Mouse (Mus musculus) heart, embryonic 12.5 days (tissue): ENCODE data around the gene Slc25a45. TPM values are rescaled to one million over a fixed set of nuclear protein-coding genes. Genes with fewer than 3 reads are reported as not detected.
A peak's percentile ranks its signal among the peaks of the same experiment; 100 is the strongest.

Experiments used
- ATAC-seq: fragments of 200-750 bp; cut with Nextera tagmentation; 2 replicates; pipeline ENCODE4 v1.8.0; 2017; ENCODE audit warnings: moderate TSS enrichment, moderate library complexity; ENCODE audit not compliant: insufficient number of reproducible peaks, low FRiP score
- H3K27ac ChIP-seq: fragments of 300-500 bp; sonication (generic); 2 replicates; pipeline ENCODE4 v1.5.1; 2016; ENCODE audit warnings: mild to moderate bottlenecking, moderate library complexity; ENCODE audit not compliant: poor library complexity, severe bottlenecking
- H3K27me3 ChIP-seq: fragments of 300-500 bp; sonication (generic); replicated peaks from 2 replicates; pipeline ENCODE4 v1.6.1; 2016; ENCODE audit warnings: mild to moderate bottlenecking, moderate library complexity
- H3K36me3 ChIP-seq: fragments of 300-500 bp; sonication (generic); 2 replicates; pipeline ENCODE4 v1.6.1; 2016; ENCODE audit warnings: mild to moderate bottlenecking, moderate library complexity
- H3K4me1 ChIP-seq: fragments of 300-500 bp; sonication (generic); replicated peaks from 2 replicates; pipeline ENCODE4 v1.6.1; 2016; ENCODE audit warnings: mild to moderate bottlenecking
- H3K4me2 ChIP-seq: fragments of 300-500 bp; sonication (generic); 2 replicates; pipeline ENCODE4 v1.6.1; 2016; ENCODE audit warnings: mild to moderate bottlenecking, moderate library complexity
- H3K4me3 ChIP-seq: fragments of 300-500 bp; sonication (generic); 2 replicates; pipeline ENCODE4 v1.5.1; 2016; ENCODE audit warnings: mild to moderate bottlenecking
- H3K9ac ChIP-seq: fragments of 300-500 bp; sonication (generic); 2 replicates; pipeline ENCODE4 v1.6.1; 2016; ENCODE audit warnings: mild to moderate bottlenecking, moderate library complexity
- H3K9me3 ChIP-seq: fragments of 300-500 bp; sonication (generic); replicated peaks from 2 replicates; pipeline ENCODE4 v1.6.1; 2016; ENCODE audit warnings: mild to moderate bottlenecking, moderate library complexity
- WGBS: fragments of 180-500 bp; shearing (Covaris S2); methylation state at CpG from one replicate; pipeline ENCODE4 v1.1.7; 2016; 5-methylcytosine and 5-hydroxymethylcytosine counted together
- polyA plus RNA-seq: library from polyadenylated mRNA; unstranded; fragments of >200 nt; fragmentation: Nextera tagmentation; extraction: Ambion mirVana; gene quantifications from 2 replicates; pipeline ENCODE4 v1.2.1, GENCODE M21; 2016

The Slc25a45 gene
- polyA plus RNA-seq, 1 experiment from 2014 or later: 3.9 TPM

DNA sequence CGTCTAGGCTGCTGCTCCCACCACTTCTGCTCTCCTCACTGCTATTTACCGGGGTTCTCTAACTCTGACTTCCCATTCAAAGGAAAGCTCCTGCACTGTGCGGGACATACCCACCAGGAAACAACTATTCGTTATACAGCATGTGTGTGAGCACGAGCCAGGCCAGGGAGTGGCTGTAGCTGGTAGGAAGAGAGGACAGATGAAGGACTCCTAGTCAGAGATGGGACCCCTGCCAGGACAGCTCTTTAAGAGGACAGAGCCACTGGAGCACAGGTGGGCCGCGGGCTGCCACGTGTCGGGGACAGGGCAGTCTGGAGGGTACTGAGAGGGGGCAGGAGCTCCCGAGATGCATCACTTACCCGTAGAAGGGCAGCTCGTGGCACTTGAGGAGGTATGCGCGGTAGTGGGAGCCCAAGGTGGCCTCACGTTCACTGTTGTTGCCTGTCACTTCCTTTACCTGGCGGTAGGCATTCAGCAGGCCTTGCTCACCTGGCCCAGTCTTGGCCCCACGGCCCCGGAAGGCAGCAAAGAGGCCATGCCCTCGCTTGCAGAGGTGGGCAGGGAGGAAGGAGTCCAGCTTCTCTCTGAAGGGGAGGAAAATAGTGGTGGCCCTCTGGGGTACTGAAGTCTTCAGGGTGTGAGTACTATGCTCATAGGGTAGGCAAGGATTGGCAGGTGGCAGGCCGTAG lies 12.8 kb upstream of the Slc25a45 start:
- ATAC-seq: no peak
- no peak overlapping the region for H3K4me3 ChIP-seq
- WGBS: 86% methylated on average over 20 of the region's 20 CpGs
- H3K27ac ChIP-seq: no peak overlapping the region
- no peaks in the 10 kb centered on the region for H3K27me3 ChIP-seq
- no peak overlapping the region for H3K9ac ChIP-seq
- H3K9me3 ChIP-seq: 0 out of 2 replicates have a peak, but pooled peaks cover 11% of the 10 kb centered on the region
- H3K36me3 ChIP-seq: peaks cover 100% of the 10 kb centered on the region
- H3K4me1 ChIP-seq: peaks cover 8% of the 10 kb centered on the region
- no peak overlapping the region for H3K4me2 ChIP-seq

- H3K4me1 ChIP-seq: peaks cover 39% of the 10 kb centered on the region
- no peak overlapping the region for H3K9ac ChIP-seq
- H3K27me3 ChIP-seq: no peaks in the 10 kb centered on the region
- no peak overlapping the region for H3K27ac ChIP-seq
- no peak overlapping the region for H3K4me2 ChIP-seq
- no peak overlapping the region for H3K4me3 ChIP-seq
- no peaks in the 10 kb centered on the region for H3K9me3 ChIP-seq
- no peak for ATAC-seq
- peaks cover 85% of the 10 kb centered on the region for H3K36me3 ChIP-seq
- 83% methylated on average over 6 of the region's 6 CpGs for WGBS
Observed at GRCm38 (mm10) chr19:5868096-5868495, 9.5 kb upstream of the Slc25a45 start.

DNA sequence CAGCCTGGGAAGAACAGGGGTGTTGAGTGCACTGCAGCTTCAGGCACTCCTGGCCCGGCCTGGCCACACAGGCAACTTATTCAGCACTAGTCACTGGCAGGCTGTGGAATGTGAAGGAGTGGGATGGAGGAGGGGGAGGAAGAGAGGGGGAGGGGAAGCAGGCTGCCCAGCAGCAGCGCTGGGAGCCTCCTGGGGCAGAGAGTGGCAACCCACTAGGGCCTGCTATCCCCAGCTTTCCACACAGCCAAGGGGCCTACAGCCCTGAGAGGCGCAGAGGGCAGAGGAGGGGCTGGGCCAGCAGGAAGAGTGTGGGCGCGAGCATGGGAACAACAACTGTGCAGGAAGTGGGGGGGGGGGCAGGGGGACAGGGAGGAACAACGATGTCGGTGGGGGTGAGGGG lies 6.3 kb upstream of the Slc25a45 start:
- peak overlapping the region; percentile 9 for H3K4me3 ChIP-seq
- peak; percentile 66 for ATAC-seq
- no peaks in the 10 kb centered on the region for H3K27me3 ChIP-seq
- peaks cover 54% of the 10 kb centered on the region for H3K36me3 ChIP-seq
- no peaks in the 10 kb centered on the region for H3K9me3 ChIP-seq
- H3K27ac ChIP-seq: peak overlapping the region; percentile 87
- H3K9ac ChIP-seq: peak overlapping the region; percentile 60
- peak overlapping the region; percentile 56 for H3K4me2 ChIP-seq
- peaks cover 47% of the 10 kb centered on the region for H3K4me1 ChIP-seq
- WGBS: 4% methylated on average over 7 of the region's 7 CpGs

DNA sequence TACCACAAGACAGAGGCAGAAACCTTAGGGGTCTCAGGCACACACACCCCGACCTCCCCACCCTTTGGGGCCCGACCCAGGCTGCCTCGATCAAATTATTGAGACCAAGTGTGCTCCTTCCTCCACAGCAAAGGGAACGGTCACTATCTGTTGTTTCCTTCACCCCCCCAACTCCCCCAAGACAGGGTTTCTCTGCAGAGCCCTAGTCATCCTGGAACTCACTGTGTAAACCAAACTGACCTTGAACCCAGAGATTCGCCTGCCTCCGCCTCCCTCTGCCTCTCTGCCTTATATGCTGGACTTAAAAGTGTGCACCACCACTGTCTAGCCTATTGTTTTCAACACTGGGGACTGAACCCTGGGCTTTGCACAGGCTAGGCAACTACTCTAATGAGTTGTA lies 5.9 kb upstream of the Slc25a45 start:
- H3K27ac ChIP-seq: peak overlapping the region; percentile 87
- 34% methylated on average over 6 of the region's 6 CpGs for WGBS
- no peak for ATAC-seq
- H3K27me3 ChIP-seq: no peaks in the 10 kb centered on the region
- H3K9me3 ChIP-seq: no peaks in the 10 kb centered on the region
- peak overlapping the region; percentile 60 for H3K9ac ChIP-seq
- peaks cover 47% of the 10 kb centered on the region for H3K4me1 ChIP-seq
- H3K4me3 ChIP-seq: 0 out of 2 replicates have a peak overlapping the region, but pooled peaks have one; percentile 9
- peaks cover 49% of the 10 kb centered on the region for H3K36me3 ChIP-seq
- H3K4me2 ChIP-seq: peak overlapping the region; percentile 56

DNA sequence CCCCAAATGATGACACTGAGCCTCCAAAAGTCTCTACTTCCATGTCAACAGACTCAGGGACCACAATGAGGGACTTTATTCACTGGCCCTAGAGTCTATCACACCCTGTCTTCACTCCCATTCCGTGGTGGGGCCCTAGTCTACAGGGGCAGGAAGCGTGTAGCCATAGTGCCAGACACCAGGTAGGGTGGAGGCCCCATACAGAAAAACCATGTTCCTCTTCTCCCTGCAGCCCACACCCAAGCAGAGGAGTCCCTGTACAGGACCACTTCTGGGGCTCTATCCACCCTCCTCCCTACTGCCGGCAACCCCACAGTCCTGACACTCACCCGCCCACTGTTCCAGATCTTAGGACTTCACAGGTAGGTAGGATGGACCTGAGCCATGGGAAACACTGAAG lies 5.1 kb upstream of the Slc25a45 start:
- H3K4me2 ChIP-seq: 0 out of 2 replicates have a peak overlapping the region, but pooled peaks have one; percentile 92
- peak overlapping the region; percentile 28; the same call in 1 of the 2 replicates for H3K9ac ChIP-seq
- no peaks in the 10 kb centered on the region for H3K27me3 ChIP-seq
- ATAC-seq: no peak
- no peak overlapping the region for H3K4me3 ChIP-seq
- H3K36me3 ChIP-seq: peaks cover 41% of the 10 kb centered on the region
- peak overlapping the region; percentile 87 for H3K27ac ChIP-seq
- no peaks in the 10 kb centered on the region for H3K9me3 ChIP-seq
- H3K4me1 ChIP-seq: peaks cover 49% of the 10 kb centered on the region
- 83% methylated on average over 4 of the region's 4 CpGs for WGBS

GRCm38 (mm10) chr19:5872931-5873556 lies 4.6 kb upstream of the Slc25a45 start:
- Histone ChIP-seq H3K9ac (peak overlapping the region; percentile 28; the same call in 1 of the 2 replicates), H3K36me3 (peaks cover 36% of the 10 kb centered on the region), H3K4me3 (no peak overlapping the region), H3K27me3 (no peaks in the 10 kb centered on the region), H3K4me2 (peak overlapping the region; percentile 92; the same call in 1 of the 2 replicates), H3K27ac (peak overlapping the region; percentile 87; the same call in 1 of the 2 replicates), H3K9me3 (no peaks in the 10 kb centered on the region), H3K4me1 (peaks cover 54% of the 10 kb centered on the region)
- ATAC-seq: no peak
- 65% methylated on average over 19 of the region's 19 CpGs for WGBS

GRCm38 (mm10) chr19:5874391-5874968 lies 3.1 kb upstream of the Slc25a45 start:
- peaks cover 61% of the 10 kb centered on the region for H3K4me1 ChIP-seq
- peak overlapping the region; percentile 93 for H3K4me3 ChIP-seq
- H3K27ac ChIP-seq: peak overlapping the region; percentile 65; the same call in 1 of the 2 replicates
- H3K27me3 ChIP-seq: no peaks in the 10 kb centered on the region
- H3K4me2 ChIP-seq: peak overlapping the region; percentile 92
- WGBS: 9% methylated on average over 13 of the region's 13 CpGs
- H3K36me3 ChIP-seq: peaks cover 21% of the 10 kb centered on the region
- no peaks in the 10 kb centered on the region for H3K9me3 ChIP-seq
- ATAC-seq: no peak
- peak overlapping the region; percentile 93 for H3K9ac ChIP-seq

- peak; percentile 83 for ATAC-seq
- Histone ChIP-seq H3K4me2 (peak within 1 kb of the TSS; percentile 92), H3K4me3 (peak within 1 kb of the TSS; percentile 93), H3K9ac (peak within 1 kb of the TSS; percentile 93), H3K27ac (peak within 1 kb of the TSS; percentile 65), H3K9me3 (no peaks in the 10 kb centered on the region), H3K36me3 (peaks cover 16% of the 10 kb centered on the region), H3K27me3 (no peaks in the 10 kb centered on the region), H3K4me1 (peaks cover 59% of the 10 kb centered on the region)
- WGBS: under 1% methylated on average over 37 of the region's 37 CpGs
Observed at GRCm38 (mm10) chr19:5874969-5875480, 2.6 kb upstream of the Slc25a45 start, which contains the start of gene Frmd8. Gene Frmd8 (minus strand): TSS chr19:5875274.

DNA sequence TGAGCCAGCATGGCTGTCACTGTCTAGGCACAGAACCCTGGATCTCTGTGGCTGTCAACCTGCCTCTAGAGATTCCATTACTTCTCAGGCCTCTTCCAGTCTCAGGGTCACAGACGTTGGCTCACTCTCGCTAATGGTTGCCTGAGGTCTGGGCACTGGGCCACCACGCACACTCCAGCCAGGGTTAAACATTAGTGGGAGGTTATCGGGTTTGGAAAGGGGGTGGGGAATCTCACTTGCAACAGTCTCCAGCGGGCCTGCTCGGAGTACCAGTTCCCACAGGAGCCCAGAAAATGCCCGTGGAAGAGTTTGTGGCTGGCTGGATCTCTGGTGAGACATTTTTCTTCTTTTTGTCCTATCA lies 734 bp downstream of the Slc25a45 start:
- peak overlapping the region; percentile 51 for H3K4me2 ChIP-seq
- H3K4me3 ChIP-seq: peak overlapping the region; percentile 23
- H3K27ac ChIP-seq: 0 out of 2 replicates have a peak overlapping the region, but pooled peaks have one; percentile 31

GRCm38 (mm10) chr19:5878916-5879315 lies 1.3 kb downstream of the Slc25a45 start:
- H3K9me3 ChIP-seq: no peaks in the 10 kb centered on the region
- H3K27me3 ChIP-seq: no peaks in the 10 kb centered on the region
- 77% methylated on average over 3 of the region's 3 CpGs for WGBS
- no peak overlapping the region for H3K4me3 ChIP-seq
- peaks cover 24% of the 10 kb centered on the region for H3K4me1 ChIP-seq
- H3K4me2 ChIP-seq: no peak overlapping the region
- 0 out of 2 replicates have a peak overlapping the region, but pooled peaks have one; percentile 37 for H3K9ac ChIP-seq
- no peaks in the 10 kb centered on the region for H3K36me3 ChIP-seq
- no peak for ATAC-seq
- H3K27ac ChIP-seq: no peak overlapping the region

More for the DNA sequence above, 734 bp downstream of the Slc25a45 start:
- WGBS: 58% methylated on average over 7 of the region's 7 CpGs
- Histone ChIP-seq H3K9ac (peak overlapping the region; percentile 37), H3K9me3 (no peaks in the 10 kb centered on the region), H3K27me3 (no peaks in the 10 kb centered on the region), H3K36me3 (no peaks in the 10 kb centered on the region), H3K4me1 (peaks cover 27% of the 10 kb centered on the region)
- ATAC-seq: no peak

DNA sequence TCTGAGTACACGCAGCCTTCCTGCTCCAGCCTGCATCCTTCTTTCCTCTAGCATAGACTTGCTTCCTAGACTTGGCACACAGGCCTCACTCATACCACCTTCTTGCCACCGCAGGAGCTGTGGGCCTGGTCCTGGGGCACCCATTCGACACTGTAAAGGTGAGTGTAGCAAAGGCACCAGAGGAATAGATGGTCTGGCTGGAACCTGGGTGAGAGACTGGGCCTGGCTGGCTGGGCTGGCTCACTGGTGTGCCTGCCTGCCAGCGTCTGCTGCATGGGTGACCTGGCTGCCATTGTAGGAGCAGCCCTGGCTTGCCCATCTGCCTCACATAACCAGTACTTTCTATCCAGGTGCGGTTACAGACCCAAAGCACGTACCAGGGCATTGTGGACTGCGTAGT lies 2.1 kb downstream of the Slc25a45 start:
- no peak for ATAC-seq
- Histone ChIP-seq H3K4me1 (peaks cover 28% of the 10 kb centered on the region), H3K27me3 (no peaks in the 10 kb centered on the region), H3K9ac (no peak overlapping the region), H3K36me3 (no peaks in the 10 kb centered on the region), H3K9me3 (no peaks in the 10 kb centered on the region), H3K27ac (no peak overlapping the region), H3K4me3 (no peak overlapping the region), H3K4me2 (no peak overlapping the region)
- WGBS: 88% methylated on average over 7 of the region's 7 CpGs
